8 mouse cellular contexts compared by ENCODE assay signal in genomic region chr5:122157827-122158381, GRCm38 (mm10). TPM values are rescaled to one million over a fixed set of nuclear protein-coding genes. Genes with fewer than 3 reads are reported as not detected.
DNase-seq lines count a peak whose midpoint lies in the region; ATAC-seq and TF ChIP-seq lines count a peak whose summit lies in the region.

Ppp1cc (plus strand) TSS chr5:122158278.

- peak within 1 kb of the TSS; percentile 92 for H3K4me3 ChIP-seq in cerebellum, adult 2 months (replicated peaks; ENCODE audit: insufficient read depth, low read depth, low read length)
- peak within 1 kb of the TSS; percentile 78 for H3K4me3 ChIP-seq in hindbrain, embryonic 10.5 days

- WGBS in cerebellum, adult 2 months = under 1% methylated on average over 54 of the region's 54 CpGs
- WGBS in hindbrain, embryonic 10.5 days = 1% methylated on average over 54 of the region's 54 CpGs

- peak; percentile 45; the same call in 1 of the 2 replicates for TF ChIP-seq POLR2A in cerebellum, adult 2 months (IDR thresholded peaks at IDR 0.05; ENCODE audit: borderline replicate concordance, insufficient read depth, low read length)

- H3K9me3 ChIP-seq in hindbrain, embryonic 10.5 days = no peaks in the 10 kb centered on the region

- H3K27me3 ChIP-seq in cerebellum, adult 2 months (ENCODE audit: control insufficient read depth, insufficient read depth, low read length) = no peaks in the 10 kb centered on the region
- 0 out of 2 replicates have a peak, but pooled peaks cover 6% of the 10 kb centered on the region for H3K27me3 ChIP-seq in hindbrain, embryonic 10.5 days (ENCODE audit: insufficient read depth, poor library complexity, severe bottlenecking)

- H3K36me3 ChIP-seq in hindbrain, embryonic 10.5 days = peaks cover 36% of the 10 kb centered on the region

- peak; percentile 83 for DNase-seq in MEL-GATA-1-ER (ENCODE audit: extremely low read depth, low read depth)
- DNase-seq in cerebellum, adult 2 months = peak; percentile 92 to 93
- DNase-seq in hindbrain, embryonic 10.5 days (ENCODE audit: low spot score) = peak; percentile 98
- peak; percentile 90 to 94 for DNase-seq in layer of hippocampus, postnatal 14 days (ENCODE audit: low spot score in 2 of 2)
- peak; percentile 92 for DNase-seq in lung, postnatal 14 days
- DNase-seq in retina, adult 2 months (ENCODE audit: low read depth, low spot score) = peak; percentile 89
- peak; percentile 90 to 91 for DNase-seq in thymus, postnatal 36 days

- peak; percentile 83 for ATAC-seq in frontal cortex, adult (ENCODE audit: low TSS enrichment)

- H3K4me1 ChIP-seq in cerebellum, adult 2 months (ENCODE audit: control insufficient read depth, insufficient read depth, low read length) = peaks cover 14% of the 10 kb centered on the region
- H3K4me1 ChIP-seq in hindbrain, embryonic 10.5 days (replicated peaks) = peaks cover 66% of the 10 kb centered on the region

- TF ChIP-seq CTCF in cerebellum, adult 2 months (IDR thresholded peaks at IDR 0.05; ENCODE audit: borderline replicate concordance, insufficient read depth, low read depth, low read length) = no peak

- H3K27ac ChIP-seq in cerebellum, adult 2 months (ENCODE audit: insufficient read depth, low read length) = peak within 1 kb of the TSS; percentile 80
- peak within 1 kb of the TSS; percentile 97 for H3K27ac ChIP-seq in hindbrain, embryonic 10.5 days

RNA-seq across cellular contexts. Expression of gene Ppp1cc, which starts in this region (rescaled TPM):
- 410 and 458 TPM in 2 replicates for polyA plus RNA-seq in cerebellum, adult 2 months (2012; rRNA removed)
- polyA plus RNA-seq in hindbrain, embryonic 10.5 days (2016; fragmentation: Nextera tagmentation; extraction: Ambion mirVana) = 311 and 319 TPM in 2 replicates
- total RNA-seq in layer of hippocampus, postnatal 14 days (2021) = 100 to 1,000 TPM; 198 to 200 TPM

Comparison
In these comparisons a context has a peak if more than half of its experiments do, and no peak if none do; other contexts are left out.
1. Peak in every context shown above with its lines: DNase-seq, ATAC-seq, H3K4me3 ChIP-seq and H3K27ac ChIP-seq.